Mouse (Mus musculus): Measurements from ENCODE around the gene Leap2. TPM values are rescaled to one million over a fixed set of nuclear protein-coding genes. Genes with fewer than 3 reads are reported as not detected.

Gene Leap2
- polyA plus RNA-seq, 1 experiment from 2014 or later, result 1,459 TPM

DNA sequence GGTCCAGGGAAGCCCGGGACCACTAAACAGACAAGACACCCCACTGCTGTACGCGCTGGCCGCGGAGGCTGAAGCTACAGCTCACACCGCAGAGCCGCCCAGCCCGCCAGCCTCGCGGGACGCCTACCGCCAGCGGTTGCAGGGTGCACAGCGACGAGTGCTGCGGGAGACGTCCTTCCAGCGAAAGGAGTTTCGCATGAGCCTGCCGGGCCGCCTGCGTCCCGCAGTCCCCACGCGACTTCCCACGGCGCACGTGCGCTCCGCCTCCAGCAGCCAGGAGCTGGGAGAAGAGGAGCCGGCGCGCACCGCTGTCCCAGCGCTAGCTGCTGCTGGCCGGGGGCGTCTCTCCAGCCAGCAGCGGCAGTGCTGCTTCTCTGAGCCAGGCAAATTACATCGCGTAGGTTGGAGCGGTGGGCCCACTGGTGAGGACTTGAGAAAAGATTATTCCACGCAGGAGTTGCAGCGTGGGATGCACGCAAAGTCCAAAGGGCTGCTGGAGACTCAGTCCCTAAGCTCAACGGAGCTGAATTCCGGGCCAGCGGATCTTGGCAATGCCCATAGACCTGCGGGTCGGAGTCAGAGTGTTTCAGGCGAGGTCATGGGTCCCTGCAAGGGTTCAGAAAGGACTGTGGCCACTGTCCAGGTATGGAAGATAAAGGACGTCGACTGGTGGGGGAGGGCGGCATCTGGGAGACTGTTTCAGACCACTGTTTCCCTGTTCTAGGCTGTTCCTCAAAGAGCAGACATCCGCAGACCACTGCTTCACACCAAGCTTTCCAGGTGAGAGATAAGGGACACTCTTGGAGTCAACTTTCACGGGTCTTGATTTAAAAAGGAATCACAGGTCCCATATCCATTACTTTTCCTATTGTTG, 40.8 kb upstream of the Leap2 start:
- Histone ChIP-seq H3K4me3 (ENCODE audit: low read depth, low read length) (peak overlapping the region; percentile 33), H3K9me3 (ENCODE audit: control insufficient read depth) (no peaks in the 10 kb centered on the region), H3K27me3 (replicated peaks; ENCODE audit: control insufficient read depth, insufficient read depth, low read length) (peaks cover 47% of the 10 kb centered on the region), H3K27ac (ENCODE audit: low read depth, low read length) (no peak overlapping the region), H3K4me2 (replicated peaks; ENCODE audit: low read depth) (peak overlapping the region; percentile 69), H3K4me1 (replicated peaks; ENCODE audit: control insufficient read depth, insufficient read depth, low read length) (no peaks in the 10 kb centered on the region), H3K36me3 (ENCODE audit: control insufficient read depth, insufficient read depth) (no peaks in the 10 kb centered on the region), H3K9ac (ENCODE audit: low read depth, low read length) (0 out of 2 replicates have a peak overlapping the region, but pooled peaks have one; percentile 13)
- WGBS, result 8% methylated on average over 55 of the region's 55 CpGs
- no peak for TF ChIP-seq CTCF (IDR thresholded peaks at IDR 0.05; ENCODE audit: low read depth)
- no peak for ATAC-seq

DNA sequence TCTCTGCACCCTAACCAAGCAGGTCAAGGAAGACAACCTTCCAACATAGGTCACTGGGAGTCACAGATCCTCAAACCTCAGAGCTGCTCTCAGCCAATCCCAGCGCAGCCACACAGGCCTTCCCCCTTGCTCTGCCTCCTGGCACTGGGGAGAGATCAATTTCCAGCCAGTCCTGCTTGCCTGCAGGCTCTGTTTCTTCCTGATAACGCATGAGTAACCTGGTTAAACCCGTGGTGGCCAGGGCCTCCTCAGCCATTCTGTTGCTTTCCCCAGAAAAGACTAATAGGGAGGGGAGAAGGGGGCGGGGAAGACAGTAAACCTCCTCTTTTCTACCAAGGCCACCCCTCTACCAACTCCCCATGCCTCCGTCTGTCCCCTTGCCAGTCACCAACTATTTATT, 38.8 kb upstream of the Leap2 start:
- Histone ChIP-seq H3K4me1 (replicated peaks; ENCODE audit: control insufficient read depth, insufficient read depth, low read length) (no peaks in the 10 kb centered on the region), H3K27ac (ENCODE audit: low read depth, low read length) (no peak overlapping the region), H3K4me3 (ENCODE audit: low read depth, low read length) (no peak overlapping the region), H3K36me3 (ENCODE audit: control insufficient read depth, insufficient read depth) (no peaks in the 10 kb centered on the region), H3K4me2 (replicated peaks; ENCODE audit: low read depth) (no peak overlapping the region), H3K27me3 (replicated peaks; ENCODE audit: control insufficient read depth, insufficient read depth, low read length) (peaks cover 39% of the 10 kb centered on the region), H3K9ac (ENCODE audit: low read depth, low read length) (no peak overlapping the region), H3K9me3 (ENCODE audit: control insufficient read depth) (no peaks in the 10 kb centered on the region)
- 40% methylated on average over 5 of the region's 5 CpGs for WGBS
- no peak for TF ChIP-seq CTCF (IDR thresholded peaks at IDR 0.05; ENCODE audit: low read depth)
- no peak for ATAC-seq

GRCm38 (mm10) chr11:53460192-53460591, 37.2 kb upstream of the Leap2 start:
- no peak overlapping the region for H3K9ac ChIP-seq (ENCODE audit: low read depth, low read length)
- TF ChIP-seq CTCF (IDR thresholded peaks at IDR 0.05; ENCODE audit: low read depth), result no peak
- H3K27me3 ChIP-seq (replicated peaks; ENCODE audit: control insufficient read depth, insufficient read depth, low read length), result peaks cover 29% of the 10 kb centered on the region
- H3K4me2 ChIP-seq (replicated peaks; ENCODE audit: low read depth), result no peak overlapping the region
- no peaks in the 10 kb centered on the region for H3K9me3 ChIP-seq (ENCODE audit: control insufficient read depth)
- H3K27ac ChIP-seq (ENCODE audit: low read depth, low read length), result no peak overlapping the region
- 84% methylated on average over 3 of the region's 3 CpGs for WGBS
- no peak for ATAC-seq
- H3K4me1 ChIP-seq (replicated peaks; ENCODE audit: control insufficient read depth, insufficient read depth, low read length), result no peaks in the 10 kb centered on the region
- no peak overlapping the region for H3K4me3 ChIP-seq (ENCODE audit: low read depth, low read length)
- no peaks in the 10 kb centered on the region for H3K36me3 ChIP-seq (ENCODE audit: control insufficient read depth, insufficient read depth)

- Histone ChIP-seq H3K9ac (ENCODE audit: low read depth, low read length) (no peak overlapping the region), H3K27me3 (replicated peaks; ENCODE audit: control insufficient read depth, insufficient read depth, low read length) (peaks cover 21% of the 10 kb centered on the region), H3K36me3 (ENCODE audit: control insufficient read depth, insufficient read depth) (no peaks in the 10 kb centered on the region), H3K4me3 (ENCODE audit: low read depth, low read length) (no peak overlapping the region), H3K9me3 (ENCODE audit: control insufficient read depth) (no peaks in the 10 kb centered on the region), H3K4me1 (replicated peaks; ENCODE audit: control insufficient read depth, insufficient read depth, low read length) (no peaks in the 10 kb centered on the region), H3K4me2 (replicated peaks; ENCODE audit: low read depth) (no peak overlapping the region), H3K27ac (ENCODE audit: low read depth, low read length) (no peak overlapping the region)
- WGBS, result 58% methylated on average over 3 of the region's 3 CpGs
- ATAC-seq, result no peak
- TF ChIP-seq CTCF (IDR thresholded peaks at IDR 0.05; ENCODE audit: low read depth), result no peak
Observed at GRCm38 (mm10) chr11:53458996-53459395, 36.0 kb upstream of the Leap2 start.

DNA sequence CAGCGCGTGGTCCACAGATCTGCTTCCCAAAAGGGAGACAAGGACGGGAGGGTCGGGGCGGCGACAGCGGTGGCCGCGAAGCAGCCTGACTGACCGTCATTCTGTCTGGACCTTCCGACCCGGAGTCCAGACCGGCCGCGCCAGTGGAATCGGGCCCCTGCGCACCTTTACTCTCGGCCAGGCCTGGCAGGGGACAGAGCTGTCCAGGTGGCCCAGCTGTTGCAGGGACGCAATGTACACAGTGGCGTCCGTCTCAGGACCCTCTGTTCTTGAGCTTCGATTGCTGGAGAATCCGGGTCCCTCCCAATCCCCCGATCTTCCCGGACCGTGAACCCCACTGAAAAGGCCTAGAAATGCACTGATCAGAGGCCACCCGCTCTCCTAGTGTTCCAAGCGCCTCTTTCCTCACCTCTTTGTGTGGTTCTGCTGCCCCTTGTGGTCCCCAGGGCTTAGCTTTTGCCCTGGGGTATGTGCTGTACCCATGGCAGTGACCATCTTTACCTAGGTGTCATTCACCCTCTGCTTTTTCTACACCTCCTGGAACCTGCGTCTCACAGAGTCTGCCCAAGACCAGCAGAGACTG, 34.5 kb upstream of the Leap2 start:
- ATAC-seq, result peak; percentile 46
- Histone ChIP-seq H3K36me3 (ENCODE audit: control insufficient read depth, insufficient read depth) (no peaks in the 10 kb centered on the region), H3K27me3 (replicated peaks; ENCODE audit: control insufficient read depth, insufficient read depth, low read length) (peaks cover 5% of the 10 kb centered on the region; the same call in 1 of the 2 replicates), H3K4me1 (replicated peaks; ENCODE audit: control insufficient read depth, insufficient read depth, low read length) (no peaks in the 10 kb centered on the region), H3K4me3 (ENCODE audit: low read depth, low read length) (peak overlapping the region; percentile 61), H3K27ac (ENCODE audit: low read depth, low read length) (peak overlapping the region; percentile 66; the same call in 1 of the 2 replicates), H3K9me3 (ENCODE audit: control insufficient read depth) (no peaks in the 10 kb centered on the region), H3K9ac (ENCODE audit: low read depth, low read length) (peak overlapping the region; percentile 80), H3K4me2 (replicated peaks; ENCODE audit: low read depth) (peak overlapping the region; percentile 96)
- peak; percentile 67 for TF ChIP-seq CTCF (IDR thresholded peaks at IDR 0.05; ENCODE audit: low read depth)
- WGBS, result 15% methylated on average over 29 of the region's 29 CpGs
